Mouse (Mus musculus): ENCODE measurements around the gene Plekha4.

Plekha4 gene

GRCm38 (mm10) chr7:45540213-45540612 is 14.1 kb downstream of the Plekha4 start:
- no peak for DNase-seq

GRCm38 (mm10) chr7:45544525-45544924 is 18.4 kb downstream of the Plekha4 start:
- no peak for DNase-seq

- DNase-seq, result no peak
Measured at GRCm38 (mm10) chr7:45549641-45550436, 23.7 kb downstream of the Plekha4 start.

- no peak for DNase-seq
Measured at GRCm38 (mm10) chr7:45550821-45551511, 24.8 kb downstream of the Plekha4 start.

GRCm38 (mm10) chr7:45551512-45551883 is 25.4 kb downstream of the Plekha4 start:
- DNase-seq, result no peak

- no peak for DNase-seq
Measured at GRCm38 (mm10) chr7:45553519-45553918, 27.4 kb downstream of the Plekha4 start.

- no peak for DNase-seq
Measured at GRCm38 (mm10) chr7:45553990-45554389, 27.9 kb downstream of the Plekha4 start.

- DNase-seq, result no peak
Measured at GRCm38 (mm10) chr7:45554744-45555143, 28.6 kb downstream of the Plekha4 start, which contains the start of gene Hsd17b14. Gene Hsd17b14 (plus strand): TSS chr7:45554893.

GRCm38 (mm10) chr7:45555787-45556186 is 29.7 kb downstream of the Plekha4 start:
- peak; percentile 82 to 87 for DNase-seq

GRCm38 (mm10) chr7:45558907-45559306 is 32.8 kb downstream of the Plekha4 start:
- peak; percentile 25 to 70 for DNase-seq

- DNase-seq, result no peak
Measured at GRCm38 (mm10) chr7:45560241-45560640, 34.1 kb downstream of the Plekha4 start.

GRCm38 (mm10) chr7:45560843-45561623 is 34.9 kb downstream of the Plekha4 start:
- DNase-seq, result peak; percentile 70 to 87

GRCm38 (mm10) chr7:45561624-45562520 is 35.7 kb downstream of the Plekha4 start:
- DNase-seq, result peak in 1 of 2 experiments; percentile 25

- peak in 1 of 2 experiments; percentile 11 for DNase-seq
Measured at GRCm38 (mm10) chr7:45564811-45565210, 38.7 kb downstream of the Plekha4 start.

GRCm38 (mm10) chr7:45565446-45565845 is 39.3 kb downstream of the Plekha4 start:
- DNase-seq, result no peak

GRCm38 (mm10) chr7:45567112-45567779 is 41.1 kb downstream of the Plekha4 start:
- peak in 1 of 2 experiments; percentile 17 for DNase-seq

GRCm38 (mm10) chr7:45567780-45568516 is 41.8 kb downstream of the Plekha4 start:
- DNase-seq, result peak; percentile 92 to 96

- no peak for DNase-seq
Measured at GRCm38 (mm10) chr7:45568601-45569473, 42.7 kb downstream of the Plekha4 start.

GRCm38 (mm10) chr7:45570103-45570741 is 44.1 kb downstream of the Plekha4 start, which contains the start of gene Bcat2:
Gene Bcat2 (plus strand): TSS chr7:45570153.
- peak; percentile 83 to 89 for DNase-seq
